Mouse (Mus musculus) heart, postnatal 25 days (tissue): ENCODE results near the gene Robo2. TPM values are rescaled to one million over a fixed set of nuclear protein-coding genes. Genes with fewer than 3 reads are reported as not detected.

ENCODE experiments used
- DNase-seq: peaks from one replicate; pipeline ENCODE4 v3.0.0; 2022; ENCODE audit warnings: low spot score
- intact Hi-C: fragments of 180-260 bp; cut with DNase I; formaldehyde crosslinking; loops from one replicate; pipeline ENCODE4 v1.15.1; 2025
- total RNA-seq, 2 experiments: library from RNA; stranded (reverse); gene quantifications; 2 replicates each; pipeline ENCODE4 v1.2.3; 2021

Gene Robo2
- total RNA-seq: 1 to 10 TPM in 1 of 2 experiments, under 1 TPM in 1; 0.89 to 1.5 TPM

- intact Hi-C loops: loop anchor here (2.0 to 5.0 kb wide), 3 partner anchors 609 to 1414 kb away; no protein-coding TSS in a partner anchor
Measured at GRCm38 (mm10) chr16:74411481-74412251, at the start of gene Robo2. Gene Robo2 (minus strand): TSS chr16:74411825.

GRCm38 (mm10) chr16:74458138-74458537 lies 46.5 kb upstream of the Robo2 start:
- DNase-seq: no peak
- intact Hi-C loops: no loop called here

More at GRCm38 (mm10) chr16:74411481-74412251, at the start of gene Robo2:
- peak; percentile 23 for DNase-seq

- DNase-seq: no peak
- intact Hi-C loops: no loop called here
Measured at GRCm38 (mm10) chr16:74457736-74458135, 46.1 kb upstream of the Robo2 start.

GRCm38 (mm10) chr16:74456808-74457470 lies 45.3 kb upstream of the Robo2 start:
- intact Hi-C loops: no loop called here
- no peak for DNase-seq

GRCm38 (mm10) chr16:74455179-74455578 lies 43.6 kb upstream of the Robo2 start:
- intact Hi-C loops: no loop called here
- DNase-seq: no peak

- DNase-seq: no peak
- intact Hi-C loops: no loop called here
Measured at GRCm38 (mm10) chr16:74448025-74448424, 36.4 kb upstream of the Robo2 start.

GRCm38 (mm10) chr16:74427071-74427470 lies 15.4 kb upstream of the Robo2 start:
- DNase-seq: no peak
- intact Hi-C loops: no loop called here

GRCm38 (mm10) chr16:74420324-74420723 lies 8.7 kb upstream of the Robo2 start:
- intact Hi-C loops: no loop called here
- no peak for DNase-seq

- DNase-seq: no peak
Measured at GRCm38 (mm10) chr16:74412471-74413291, 1.1 kb upstream of the Robo2 start.

GRCm38 (mm10) chr16:74411021-74411420 lies 604 bp downstream of the Robo2 start:
- intact Hi-C loops: loop anchor here (5.0 kb wide), 2 partner anchors 609 to 1414 kb away; no protein-coding TSS in a partner anchor
- no peak for DNase-seq

More at GRCm38 (mm10) chr16:74412471-74413291, 1.1 kb upstream of the Robo2 start:
- intact Hi-C loops: loop anchor here (1.0 to 5.0 kb wide), 4 partner anchors 185 to 1415 kb away; no protein-coding TSS in a partner anchor

- intact Hi-C loops: loop anchor here (5.0 kb wide), 2 partner anchors 608 to 1413 kb away; no protein-coding TSS in a partner anchor
- DNase-seq: no peak
Measured at GRCm38 (mm10) chr16:74410125-74410524, 1.5 kb downstream of the Robo2 start.

GRCm38 (mm10) chr16:74409548-74409947 lies 2.1 kb downstream of the Robo2 start:
- DNase-seq: no peak
- intact Hi-C loops: no loop called here

GRCm38 (mm10) chr16:74408566-74408965 lies 3.1 kb downstream of the Robo2 start:
- no peak for DNase-seq
- intact Hi-C loops: no loop called here

GRCm38 (mm10) chr16:74397291-74397690 lies 14.3 kb downstream of the Robo2 start:
- intact Hi-C loops: no loop called here
- DNase-seq: no peak

GRCm38 (mm10) chr16:74395678-74396077 lies 15.9 kb downstream of the Robo2 start:
- intact Hi-C loops: no loop called here
- DNase-seq: no peak

- DNase-seq: no peak
- intact Hi-C loops: no loop called here
Measured at GRCm38 (mm10) chr16:74379458-74379857, 32.2 kb downstream of the Robo2 start.

- intact Hi-C loops: no loop called here
- DNase-seq: no peak
Measured at GRCm38 (mm10) chr16:74375342-74375940, 36.2 kb downstream of the Robo2 start.

GRCm38 (mm10) chr16:74374540-74374939 lies 37.1 kb downstream of the Robo2 start:
- DNase-seq: no peak

GRCm38 (mm10) chr16:74373407-74373806 lies 38.2 kb downstream of the Robo2 start:
- no peak for DNase-seq
- intact Hi-C loops: no loop called here

More at GRCm38 (mm10) chr16:74374540-74374939, 37.1 kb downstream of the Robo2 start:
- intact Hi-C loops: no loop called here

GRCm38 (mm10) chr16:74372876-74373275 lies 38.7 kb downstream of the Robo2 start:
- intact Hi-C loops: no loop called here

More at GRCm38 (mm10) chr16:74372876-74373275, 38.7 kb downstream of the Robo2 start:
- no peak for DNase-seq
